1 mouse cellular context compared by ENCODE assay signal in the genomic region with DNA sequence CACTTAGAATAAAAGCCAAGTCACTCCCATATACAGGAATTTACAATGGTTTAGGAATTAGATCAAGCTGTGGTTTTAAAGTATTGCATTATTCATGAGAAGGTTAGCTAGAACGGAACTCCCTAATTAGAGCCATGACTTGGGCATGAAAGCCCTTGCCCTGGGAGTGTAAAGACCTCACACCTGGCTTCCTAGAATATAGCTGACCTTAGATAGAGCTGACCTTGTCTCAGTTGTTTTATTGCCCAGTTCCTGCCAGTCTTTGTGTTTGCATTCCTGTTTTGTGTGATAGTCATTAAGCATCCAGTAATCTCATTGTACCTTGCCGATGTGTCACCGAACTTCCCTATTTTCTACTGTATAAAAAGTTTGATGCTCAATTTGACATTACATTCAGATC. TPM values are rescaled to one million over a fixed set of nuclear protein-coding genes. Genes with fewer than 3 reads are reported as not detected.
"Had no signal": no experiment of that assay in that cellular context is flagged by ENCODE, and none has a peak within 500 bp of the region (broad histone marks: within the 10 kb centered on the region; RNA-seq: fewer than 3 reads in every experiment).

No protein-coding gene starts in this region.

RNA-seq across cellular contexts. Expression of gene Slc44a3, which starts 6.6 kb away (rescaled TPM):
- polyA plus RNA-seq: erythroblast, embryonic 14.5 days had no signal
